Mouse (Mus musculus) myocyte (in vitro differentiated cells): Measurements from ENCODE around the gene Lgmn.

ENCODE experiments used
- CEBPB ChIP-seq: IDR thresholded peaks from 2 replicates; pipeline ENCODE4 v1.6.1; 2011; ENCODE audit warnings: mild to moderate bottlenecking, moderate library complexity; ENCODE audit not compliant: poor library complexity, insufficient read depth, severe bottlenecking
- MAX ChIP-seq: IDR thresholded peaks from one replicate; pipeline ENCODE4 v1.6.1; 2011; ENCODE audit warnings: low read depth, mild to moderate bottlenecking, control low read depth
- MYOG ChIP-seq, 3 experiments: IDR thresholded peaks; one replicate each; pipeline ENCODE4 v1.6.1; 2011; ENCODE audit warnings: control low read depth in 2 of 3, low read depth in 2 of 3, mild to moderate bottlenecking in 2 of 3; ENCODE audit not compliant: insufficient read length in 2 of 3, control insufficient read depth in 1 of 3, insufficient read depth in 1 of 3
- POLR2A ChIP-seq: IDR thresholded peaks from one replicate; pipeline ENCODE4 v1.6.1; 2011; ENCODE audit warnings: low read depth, mild to moderate bottlenecking, control low read depth, moderate library complexity; ENCODE audit not compliant: insufficient read length
- POLR2AphosphoS2 ChIP-seq: IDR thresholded peaks from one replicate; pipeline ENCODE4 v1.6.1; 2011; ENCODE audit warnings: low read depth, control low read depth; ENCODE audit not compliant: insufficient read length
- REST ChIP-seq: IDR thresholded peaks from one replicate; pipeline ENCODE4 v1.6.1; 2011; ENCODE audit warnings: mild to moderate bottlenecking, control low read depth, moderate library complexity; ENCODE audit not compliant: insufficient read depth, insufficient read length
- TCF12 ChIP-seq: IDR thresholded peaks from one replicate; pipeline ENCODE4 v1.6.1; 2011; ENCODE audit warnings: mild to moderate bottlenecking, control low read depth; ENCODE audit not compliant: poor library complexity, insufficient read depth, severe bottlenecking
- TCF3 ChIP-seq: IDR thresholded peaks from one replicate; pipeline ENCODE4 v1.6.1; 2011; ENCODE audit warnings: low read depth, control low read depth; ENCODE audit not compliant: insufficient read length
- USF1 ChIP-seq: IDR thresholded peaks from one replicate; pipeline ENCODE4 v1.6.1; 2011; ENCODE audit warnings: low read depth, mild to moderate bottlenecking, control low read depth, moderate library complexity

- no peak for TF ChIP-seq MAX
- TF ChIP-seq POLR2A = no peak
- no peak for TF ChIP-seq TCF12
- no peak for TF ChIP-seq CEBPB
- TF ChIP-seq USF1 = no peak
- no peak for TF ChIP-seq POLR2AphosphoS2
- no peak for TF ChIP-seq MYOG (IDR thresholded peaks at IDR 0.05; ENCODE audit: control insufficient read depth in 1 of 3, insufficient read depth in 1 of 3, insufficient read length in 2 of 3, low read depth in 2 of 3)
- no peak for TF ChIP-seq REST
- TF ChIP-seq TCF3 = no peak
Observed at GRCm38 (mm10) chr12:102350997-102351396, 88.6 kb downstream of the Lgmn start.
